Mouse (Mus musculus) C2C12 (cell line): Measurements from ENCODE around the gene Robo1. TPM values are rescaled to one million over a fixed set of nuclear protein-coding genes. Genes with fewer than 3 reads are reported as not detected.

Source experiments
- H3K27me3 ChIP-seq: one replicate; pipeline ENCODE4 v1.6.1; 2011; ENCODE audit not compliant: control insufficient read depth, insufficient read depth, insufficient read length
- H3K36me3 ChIP-seq: one replicate; pipeline ENCODE4 v1.6.1; 2011; ENCODE audit not compliant: control insufficient read depth, insufficient read depth
- H3K4me3 ChIP-seq: one replicate; pipeline ENCODE4 v1.5.1; 2011; ENCODE audit warnings: mild to moderate bottlenecking, control low read depth; ENCODE audit not compliant: poor library complexity, insufficient read depth, severe bottlenecking
- H3K79me2 ChIP-seq: one replicate; pipeline ENCODE4 v1.6.1; 2011; ENCODE audit not compliant: control insufficient read depth, insufficient read depth
- H3K79me3 ChIP-seq: one replicate; pipeline ENCODE4 v1.6.1; 2011; ENCODE audit warnings: low read depth, control low read depth
- H3ac ChIP-seq: one replicate; pipeline ENCODE3; 2011; ENCODE audit warnings: low read depth; ENCODE audit not compliant: control insufficient read depth, insufficient read length
- CEBPB ChIP-seq: IDR thresholded peaks from one replicate; pipeline ENCODE4 v1.6.1; 2011; ENCODE audit warnings: low read depth, mild to moderate bottlenecking, control low read depth, moderate library complexity
- CTCF ChIP-seq: IDR thresholded peaks from one replicate; pipeline ENCODE4 v1.5.1; 2011; ENCODE audit not compliant: control insufficient read depth, insufficient read depth, insufficient read length
- FOSL1 ChIP-seq: IDR thresholded peaks from one replicate; pipeline ENCODE4 v1.8.0; 2011; ENCODE audit warnings: mild to moderate bottlenecking, low read length; ENCODE audit not compliant: poor library complexity, insufficient read depth, severe bottlenecking
- MAX ChIP-seq: IDR thresholded peaks from one replicate; pipeline ENCODE4 v1.6.1; 2011; ENCODE audit warnings: mild to moderate bottlenecking, control low read depth
- MYOD1 ChIP-seq: IDR thresholded peaks from one replicate; pipeline ENCODE4 v1.6.1; 2011; ENCODE audit warnings: low read depth; ENCODE audit not compliant: control insufficient read depth, insufficient read length
- MYOG ChIP-seq: IDR thresholded peaks from one replicate; pipeline ENCODE4 v1.6.1; 2011; ENCODE audit not compliant: control insufficient read depth, insufficient read length; ENCODE audit errors: extremely low read depth
- USF1 ChIP-seq: IDR thresholded peaks from one replicate; pipeline ENCODE4 v1.6.1; 2011; ENCODE audit warnings: low read depth, mild to moderate bottlenecking, control low read depth, moderate library complexity
- polyA plus RNA-seq: library from polyadenylated mRNA; unstranded; fragments of >200 nt; fragmentation: generic; extraction: Trizol; gene quantifications from one replicate; pipeline ENCODE4 v1.2.1, GENCODE M21; 2012; ENCODE audit warnings: missing spikeins

Robo1 gene
- polyA plus RNA-seq, 1 experiment: 6.5 TPM

DNA sequence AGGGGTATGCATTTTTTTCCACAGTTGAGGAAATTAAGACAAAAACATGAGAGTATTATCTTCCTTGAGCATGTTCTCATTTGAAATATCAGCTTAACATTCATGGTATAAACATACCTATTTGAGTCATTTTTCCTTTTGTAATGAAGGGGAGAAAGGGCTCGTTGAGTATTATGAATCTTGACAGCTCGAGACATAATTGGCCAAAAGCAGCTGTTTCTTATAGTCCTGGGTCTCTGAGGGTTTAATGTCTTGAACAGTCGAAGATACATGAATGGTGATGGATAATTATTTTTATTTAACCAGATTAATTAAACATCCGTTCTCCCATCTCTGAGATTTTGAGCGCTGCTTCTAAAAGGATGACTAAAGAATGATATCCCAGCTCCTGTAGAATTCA is 478.5 kb downstream of the Robo1 start:
- no peaks in the 10 kb centered on the region for H3K79me2 ChIP-seq
- no peaks in the 10 kb centered on the region for H3K27me3 ChIP-seq
- no peak overlapping the region for H3ac ChIP-seq
- no peak overlapping the region for H3K4me3 ChIP-seq
- H3K36me3 ChIP-seq: no peaks in the 10 kb centered on the region
- no peaks in the 10 kb centered on the region for H3K79me3 ChIP-seq
- TF ChIP-seq CEBPB (no peak), FOSL1 (no peak), MYOD1 (no peak), MAX (no peak), USF1 (no peak), CTCF (no peak), MYOG (no peak)

- Histone ChIP-seq H3K79me2 (no peaks in the 10 kb centered on the region), H3K79me3 (no peaks in the 10 kb centered on the region), H3ac (no peak overlapping the region), H3K27me3 (no peaks in the 10 kb centered on the region), H3K36me3 (no peaks in the 10 kb centered on the region), H3K4me3 (no peak overlapping the region)
- TF ChIP-seq MYOG (no peak), CTCF (no peak), MYOD1 (no peak), USF1 (no peak), MAX (no peak), FOSL1 (no peak), CEBPB (no peak)
These were observed 479.9 kb downstream of the Robo1 start for GRCm38 (mm10) chr16:72788017-72788416.

GRCm38 (mm10) chr16:72791181-72791705 is 483.1 kb downstream of the Robo1 start:
- H3K27me3 ChIP-seq: no peaks in the 10 kb centered on the region
- no peak overlapping the region for H3K4me3 ChIP-seq
- H3K79me3 ChIP-seq: no peaks in the 10 kb centered on the region
- TF ChIP-seq CEBPB (no peak), MAX (no peak), MYOG (no peak), USF1 (no peak), CTCF (no peak)
- no peak overlapping the region for H3ac ChIP-seq
- H3K79me2 ChIP-seq: no peaks in the 10 kb centered on the region
- H3K36me3 ChIP-seq: no peaks in the 10 kb centered on the region

DNA sequence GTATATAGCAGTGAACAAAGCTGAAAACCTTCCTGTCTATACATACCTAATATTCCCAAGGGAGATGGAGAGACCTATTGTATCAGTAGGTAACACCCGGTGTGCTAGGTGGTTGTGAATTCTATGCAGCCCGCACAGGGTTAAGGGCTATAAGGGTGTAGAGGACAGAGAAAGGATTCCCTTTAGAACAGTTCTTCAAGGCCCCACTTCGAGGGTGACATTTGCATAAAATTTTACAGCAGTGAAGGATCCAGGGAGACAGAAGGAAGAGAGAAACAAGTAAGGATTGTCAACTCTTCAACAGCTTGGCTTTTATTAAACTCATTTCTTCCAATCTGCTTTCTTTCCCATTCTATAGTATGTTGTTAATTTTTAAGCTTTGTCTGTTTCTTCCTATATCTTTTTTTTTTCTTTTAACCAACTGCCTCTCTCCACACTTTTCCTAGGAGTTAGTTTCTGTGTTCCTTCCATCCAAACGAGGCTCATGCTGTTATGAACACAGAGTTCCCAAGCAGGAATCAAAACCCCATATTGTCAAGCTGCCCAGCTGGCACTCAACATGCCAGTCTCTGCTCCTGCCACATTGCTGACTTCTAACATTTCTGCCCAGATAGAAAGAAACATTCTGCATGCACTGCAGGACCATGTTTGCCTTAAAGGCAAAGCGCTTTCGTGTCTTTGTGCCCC is 486.7 kb downstream of the Robo1 start:
- Histone ChIP-seq H3K27me3 (no peaks in the 10 kb centered on the region), H3K79me3 (no peaks in the 10 kb centered on the region), H3K4me3 (no peak overlapping the region), H3ac (no peak overlapping the region), H3K79me2 (no peaks in the 10 kb centered on the region), H3K36me3 (no peaks in the 10 kb centered on the region)
- no peak for TF ChIP-seq MYOG
- TF ChIP-seq MYOD1: no peak
- no peak for TF ChIP-seq USF1
- TF ChIP-seq CEBPB: no peak
- TF ChIP-seq MAX: no peak

GRCm38 (mm10) chr16:72795379-72795712 is 487.2 kb downstream of the Robo1 start:
- Histone ChIP-seq H3ac (no peak overlapping the region), H3K4me3 (no peak overlapping the region), H3K27me3 (no peaks in the 10 kb centered on the region), H3K79me2 (no peaks in the 10 kb centered on the region), H3K79me3 (no peaks in the 10 kb centered on the region), H3K36me3 (no peaks in the 10 kb centered on the region)
- TF ChIP-seq MYOG (no peak), FOSL1 (no peak), USF1 (no peak), MYOD1 (no peak), CEBPB (no peak), CTCF (no peak), MAX (no peak)

DNA sequence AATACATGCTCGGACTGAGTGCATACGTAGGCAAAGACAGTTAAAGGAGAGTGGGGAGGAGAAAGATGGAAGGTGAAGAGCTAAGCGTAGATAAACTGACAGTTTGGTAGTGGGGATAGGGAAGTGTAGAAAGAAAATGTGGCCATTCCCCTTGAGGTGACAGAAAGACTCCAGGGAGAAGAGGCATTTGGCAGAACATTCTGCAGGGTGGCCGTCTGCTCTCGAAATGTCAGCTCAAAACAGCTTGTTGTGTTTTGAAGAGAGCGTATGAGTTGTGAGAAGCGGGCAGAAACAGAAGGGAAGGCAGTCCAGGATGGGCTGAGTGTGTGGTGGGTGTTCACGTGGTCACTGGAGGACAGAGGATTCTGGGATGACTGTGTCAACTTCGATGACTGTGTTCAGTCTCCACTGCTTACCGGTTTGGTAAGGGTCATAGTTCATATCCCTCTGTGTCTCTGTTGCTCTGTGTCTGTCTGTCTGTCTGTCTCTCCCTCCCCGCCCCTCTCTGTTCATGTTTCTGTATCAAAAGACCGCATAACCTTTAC is 490.4 kb downstream of the Robo1 start:
- Histone ChIP-seq H3K79me2 (no peaks in the 10 kb centered on the region), H3K79me3 (no peaks in the 10 kb centered on the region), H3K36me3 (no peaks in the 10 kb centered on the region), H3K4me3 (no peak overlapping the region), H3K27me3 (no peaks in the 10 kb centered on the region), H3ac (no peak overlapping the region)
- TF ChIP-seq MAX (no peak), FOSL1 (no peak), MYOD1 (no peak), CEBPB (no peak), MYOG (no peak), CTCF (no peak), USF1 (no peak)
